Mouse (Mus musculus): ENCODE results near the gene Setd1a. TPM values are rescaled to one million over a fixed set of nuclear protein-coding genes. Genes with fewer than 3 reads are reported as not detected.

Setd1a gene
- total RNA-seq, 2 experiments from 2014 or later = 44.5 to 49.4 TPM

DNA sequence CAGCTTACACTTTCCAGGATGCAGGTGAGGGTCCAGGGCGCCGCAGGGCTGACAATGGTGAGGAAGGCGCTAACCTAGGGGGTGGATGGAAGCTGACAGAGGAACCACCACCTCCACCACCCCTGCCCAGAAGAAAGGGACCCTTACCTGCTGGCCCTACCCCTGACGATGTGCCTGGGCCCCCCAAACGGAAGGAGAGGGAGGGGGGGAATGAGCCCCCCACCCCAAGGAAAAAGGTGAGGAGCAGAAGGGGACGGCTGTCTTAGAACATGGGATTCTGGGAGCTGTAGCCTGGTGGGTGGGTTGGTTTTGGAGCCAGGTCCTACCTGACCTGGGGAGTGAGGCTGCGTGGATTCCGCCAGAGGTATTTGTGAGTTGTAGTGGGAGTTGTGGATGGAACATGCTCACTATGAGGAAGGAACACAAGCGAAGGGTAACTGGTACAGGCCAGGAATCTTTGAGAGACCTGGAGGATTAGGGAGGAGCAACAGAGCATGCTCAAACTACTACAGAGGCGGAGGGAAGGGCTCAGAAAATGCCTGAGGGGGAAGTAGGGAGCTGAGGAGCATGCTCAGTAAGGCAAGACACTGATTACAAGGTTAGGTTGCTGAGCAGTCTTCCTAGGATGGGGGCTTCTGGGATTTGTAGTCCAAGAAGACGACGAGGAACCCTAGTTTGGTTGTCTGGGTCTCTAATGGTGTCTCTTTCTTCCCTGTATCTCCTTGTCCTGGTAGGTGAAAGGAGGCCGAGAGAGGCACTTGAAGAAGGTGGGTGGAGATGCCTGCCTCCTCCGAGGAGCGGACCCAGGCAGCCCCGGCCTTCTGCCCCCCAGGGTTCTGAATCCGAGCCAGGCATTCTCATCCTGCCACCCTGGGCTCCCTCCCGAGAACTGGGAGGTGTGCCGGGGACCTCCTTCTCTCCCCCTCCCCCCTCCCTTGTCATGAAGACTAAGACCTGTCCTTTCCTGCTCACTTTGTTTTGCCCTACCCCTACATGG, 26.0 kb upstream of the Setd1a start:
- TF ChIP-seq CTCF (conservative IDR thresholded peaks at IDR 0.05) = no peak
- H3K27ac ChIP-seq = peak overlapping the region; percentile 68; the same call in 1 of the 2 replicates
- DNase-seq (ENCODE audit: low spot score in 2 of 2) = peak; percentile 65 to 83
- H3K4me3 ChIP-seq = peak overlapping the region; percentile 47

DNA sequence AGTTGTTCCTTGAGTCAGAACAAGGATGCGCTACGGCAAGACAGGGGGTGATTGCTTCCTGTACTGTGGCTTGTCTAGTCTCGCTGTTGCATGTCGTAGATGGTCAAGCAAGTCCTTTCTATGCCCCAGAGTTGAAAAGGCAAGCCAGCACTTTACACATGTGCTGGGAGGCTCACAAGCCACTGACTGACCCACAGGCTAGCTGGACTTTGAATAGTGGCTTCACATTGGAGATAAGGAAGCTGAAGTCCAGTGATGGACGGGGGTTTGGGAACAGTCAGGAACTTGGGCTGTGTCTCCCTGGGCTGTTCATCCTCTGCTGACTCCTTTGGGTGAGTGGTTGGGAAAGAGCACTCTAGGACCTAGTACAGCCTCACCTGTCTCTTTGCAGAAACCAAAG, 24.9 kb upstream of the Setd1a start:
- no peak for TF ChIP-seq CTCF (conservative IDR thresholded peaks at IDR 0.05)
- no peak overlapping the region for H3K4me3 ChIP-seq
- no peak for DNase-seq (ENCODE audit: low spot score in 2 of 2)
- H3K27ac ChIP-seq = no peak overlapping the region

GRCm38 (mm10) chr7:127752069-127752468, 24.4 kb upstream of the Setd1a start:
- no peak overlapping the region for H3K27ac ChIP-seq
- H3K4me3 ChIP-seq = no peak overlapping the region
- no peak for DNase-seq (ENCODE audit: low spot score in 2 of 2)
- no peak for TF ChIP-seq CTCF (conservative IDR thresholded peaks at IDR 0.05)

DNA sequence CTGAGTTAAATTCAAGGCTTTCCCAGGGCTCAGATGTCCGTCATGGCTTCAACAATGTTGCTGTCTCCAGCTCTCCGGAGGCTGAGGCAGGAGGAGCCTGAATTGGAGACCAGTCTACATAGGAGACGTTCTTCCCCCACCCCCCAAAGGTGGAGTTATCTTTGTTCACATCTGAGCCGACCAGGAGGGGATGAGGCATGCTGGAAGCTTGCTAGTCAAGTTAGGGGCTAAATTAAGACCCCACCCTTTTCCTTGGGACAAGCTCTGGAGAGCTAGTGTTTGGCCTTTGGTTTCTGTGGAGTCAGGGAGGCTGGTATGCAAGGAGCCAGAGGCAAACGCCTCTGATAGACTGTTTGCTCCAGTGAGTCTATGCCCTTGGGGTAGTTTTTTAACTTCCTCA, 23.3 kb upstream of the Setd1a start:
- Histone ChIP-seq H3K4me3 (no peak overlapping the region), H3K27ac (0 out of 2 replicates have a peak overlapping the region, but pooled peaks have one; percentile 5)
- no peak for TF ChIP-seq CTCF (conservative IDR thresholded peaks at IDR 0.05)
- DNase-seq (ENCODE audit: low spot score in 2 of 2) = no peak

GRCm38 (mm10) chr7:127753741-127754140, 22.7 kb upstream of the Setd1a start:
- DNase-seq (ENCODE audit: low spot score in 2 of 2) = no peak
- H3K4me3 ChIP-seq = no peak overlapping the region
- H3K27ac ChIP-seq = no peak overlapping the region
- TF ChIP-seq CTCF (conservative IDR thresholded peaks at IDR 0.05) = no peak

DNA sequence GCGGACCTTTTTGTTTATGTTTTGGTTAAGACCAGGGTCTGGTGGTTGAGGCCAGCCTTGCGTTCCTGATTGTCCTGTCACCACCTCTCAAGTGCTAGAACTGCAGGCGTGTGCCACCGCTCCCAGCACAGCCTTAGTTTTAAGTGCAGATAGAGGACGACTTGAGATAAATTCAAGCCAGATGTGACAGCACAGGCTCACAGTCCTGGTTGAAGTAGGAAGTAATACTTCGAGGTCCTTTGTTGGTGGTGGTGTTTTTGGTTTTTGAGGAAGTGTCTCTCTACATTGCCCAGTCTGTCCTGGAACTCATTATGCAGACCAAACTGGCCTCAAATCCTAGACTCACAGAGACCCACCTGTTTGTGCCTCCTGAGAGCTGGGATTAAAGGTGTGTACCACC, 16.8 kb upstream of the Setd1a start:
- DNase-seq (ENCODE audit: low spot score in 2 of 2) = no peak
- Histone ChIP-seq H3K27ac (0 out of 2 replicates have a peak overlapping the region, but pooled peaks have one; percentile 28), H3K4me3 (no peak overlapping the region)
- TF ChIP-seq CTCF (conservative IDR thresholded peaks at IDR 0.05) = no peak

- DNase-seq (ENCODE audit: low spot score in 2 of 2) = no peak
- no peak overlapping the region for H3K4me3 ChIP-seq
- TF ChIP-seq CTCF (conservative IDR thresholded peaks at IDR 0.05) = no peak
- no peak overlapping the region for H3K27ac ChIP-seq
These were observed 16.0 kb upstream of the Setd1a start for GRCm38 (mm10) chr7:127760478-127760877.

DNA sequence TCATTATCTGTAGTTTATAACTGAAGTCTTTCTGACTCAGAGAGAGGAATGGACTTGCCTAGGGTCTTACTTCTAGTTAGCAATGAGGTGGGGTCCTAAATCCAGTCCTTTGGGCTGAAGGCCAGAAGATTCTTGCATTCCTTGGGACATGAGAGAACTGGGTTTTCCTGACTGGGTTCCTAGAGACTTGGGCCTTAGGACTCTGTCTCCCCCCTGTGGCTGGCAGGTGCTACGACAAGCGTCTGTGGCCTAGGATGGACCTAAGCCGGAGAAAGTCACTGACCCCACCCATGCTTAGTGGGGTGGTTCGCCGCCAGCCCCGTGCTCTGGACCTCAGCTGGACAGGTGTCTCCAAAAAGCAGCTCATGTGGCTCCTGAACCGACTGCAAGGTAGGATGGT, 15.4 kb upstream of the Setd1a start:
- no peak for DNase-seq (ENCODE audit: low spot score in 2 of 2)
- peak; percentile 94 for TF ChIP-seq CTCF (conservative IDR thresholded peaks at IDR 0.05)
- no peak overlapping the region for H3K27ac ChIP-seq
- H3K4me3 ChIP-seq = no peak overlapping the region

- no peak for TF ChIP-seq CTCF (conservative IDR thresholded peaks at IDR 0.05)
- no peak for DNase-seq (ENCODE audit: low spot score in 2 of 2)
These were observed 12.8 kb upstream of the Setd1a start for GRCm38 (mm10) chr7:127763642-127764041.

DNA sequence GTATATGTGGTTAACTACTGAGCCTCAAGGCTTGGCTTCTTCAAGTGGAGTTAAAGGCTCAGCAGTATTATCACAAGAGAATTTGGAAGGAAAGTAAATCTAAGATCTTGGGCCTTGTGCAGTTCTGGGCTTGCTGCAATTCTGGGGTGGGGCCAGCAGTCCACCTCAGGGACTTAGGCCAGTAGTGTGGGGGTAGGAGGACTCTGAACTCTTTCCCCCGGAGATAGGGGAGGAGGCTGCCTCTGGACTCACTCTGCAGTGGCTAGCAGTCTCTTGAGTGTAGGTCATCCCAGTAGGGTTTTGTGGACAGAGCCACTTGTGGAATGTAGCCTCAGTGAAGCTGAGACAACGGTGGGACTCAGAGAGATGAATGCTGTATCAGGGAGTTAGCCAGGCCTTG, 10.7 kb upstream of the Setd1a start:
- Histone ChIP-seq H3K4me3 (no peak overlapping the region), H3K27ac (no peak overlapping the region)
- TF ChIP-seq CTCF (conservative IDR thresholded peaks at IDR 0.05) = no peak
- no peak for DNase-seq (ENCODE audit: low spot score in 2 of 2)

More at GRCm38 (mm10) chr7:127763642-127764041, 12.8 kb upstream of the Setd1a start:
- Histone ChIP-seq H3K4me3 (no peak overlapping the region), H3K27ac (no peak overlapping the region)

DNA sequence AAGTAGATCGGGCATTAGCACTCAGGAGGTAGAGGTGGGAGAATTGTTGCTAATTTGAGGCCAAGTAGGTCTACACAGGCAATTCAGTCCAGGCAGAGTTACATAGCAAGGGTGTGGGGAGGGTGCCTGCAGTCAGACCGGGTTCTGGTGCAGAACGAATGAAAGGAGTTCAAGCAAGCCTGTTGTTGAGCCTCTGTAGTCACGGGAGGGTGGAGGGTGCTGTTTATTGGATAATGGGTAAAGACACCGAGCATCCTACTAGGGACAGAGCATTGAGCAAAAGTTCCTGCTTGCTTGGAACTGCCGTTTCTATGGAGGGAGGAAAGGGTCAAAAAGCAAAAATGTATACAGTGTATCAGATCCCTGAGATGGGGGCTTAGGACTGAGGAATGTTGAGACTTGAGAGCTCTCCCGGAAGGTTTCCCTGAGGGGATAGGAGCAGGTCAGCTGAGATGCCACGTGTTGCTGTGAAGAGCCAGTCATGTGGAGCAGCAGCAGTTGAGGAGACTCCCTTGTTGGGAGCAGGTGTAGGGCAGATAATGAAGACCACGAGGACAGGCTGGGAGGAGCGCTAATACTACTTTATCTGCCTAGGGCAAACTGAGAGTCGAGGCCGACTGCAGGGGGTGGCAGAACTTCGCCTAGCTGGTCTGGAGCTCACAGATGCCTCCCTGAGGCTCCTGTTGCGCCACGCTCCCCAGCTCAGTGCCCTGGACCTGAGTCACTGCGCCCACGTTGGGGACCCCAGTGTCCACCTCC, 9.4 kb upstream of the Setd1a start:
- TF ChIP-seq CTCF (conservative IDR thresholded peaks at IDR 0.05) = no peak
- DNase-seq (ENCODE audit: low spot score in 2 of 2) = no peak
- Histone ChIP-seq H3K4me3 (no peak overlapping the region), H3K27ac (no peak overlapping the region)

DNA sequence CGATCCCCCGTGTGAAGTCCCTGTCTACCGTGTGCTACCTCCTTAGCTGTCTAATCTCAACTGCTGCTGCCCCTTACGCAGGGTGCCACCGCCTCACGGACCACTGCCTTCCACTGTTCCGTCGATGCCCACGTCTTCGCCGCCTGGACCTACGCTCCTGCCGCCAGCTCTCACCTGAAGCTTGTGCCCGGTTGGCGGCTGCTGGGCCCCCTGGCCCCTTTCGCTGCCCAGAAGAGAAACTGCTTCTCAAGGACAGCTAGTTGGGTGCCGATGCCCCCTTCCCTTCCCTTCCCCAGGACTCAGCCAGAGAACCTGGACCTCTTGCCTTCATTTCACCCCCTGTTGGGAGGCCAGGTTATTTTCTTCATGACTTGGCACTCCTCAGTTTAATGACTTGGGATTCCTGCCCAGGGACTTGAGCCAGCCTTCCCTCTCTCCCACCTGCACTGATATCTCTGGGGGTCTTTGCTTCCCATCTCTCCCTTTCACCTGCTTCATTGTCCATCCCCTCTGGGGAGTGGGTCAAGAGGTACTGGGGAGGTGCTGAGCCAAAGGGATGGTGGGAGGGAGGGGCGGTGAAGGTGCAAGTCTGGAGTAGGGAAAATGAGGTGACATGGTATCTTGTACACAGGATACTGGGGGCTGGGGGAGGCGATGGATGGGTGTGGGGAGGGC, 8.7 kb upstream of the Setd1a start:
- TF ChIP-seq CTCF (conservative IDR thresholded peaks at IDR 0.05) = no peak
- peak overlapping the region; percentile 88; the same call in 1 of the 2 replicates for H3K27ac ChIP-seq
- H3K4me3 ChIP-seq = no peak overlapping the region
- DNase-seq (ENCODE audit: low spot score in 2 of 2) = no peak

All from layer of hippocampus, adult 2 months (tissue).